Mouse (Mus musculus): ENCODE measurements around the gene Phf14. TPM values are rescaled to one million over a fixed set of nuclear protein-coding genes. Genes with fewer than 3 reads are reported as not detected.
"Not testable (repeated sequence)": the region's sequence is repeated elsewhere in the genome, so short reads cannot be mapped to it uniquely, and the experiment has no call there.

The Phf14 gene
- polyA plus RNA-seq, 1 experiment: 35.1 TPM

DNA sequence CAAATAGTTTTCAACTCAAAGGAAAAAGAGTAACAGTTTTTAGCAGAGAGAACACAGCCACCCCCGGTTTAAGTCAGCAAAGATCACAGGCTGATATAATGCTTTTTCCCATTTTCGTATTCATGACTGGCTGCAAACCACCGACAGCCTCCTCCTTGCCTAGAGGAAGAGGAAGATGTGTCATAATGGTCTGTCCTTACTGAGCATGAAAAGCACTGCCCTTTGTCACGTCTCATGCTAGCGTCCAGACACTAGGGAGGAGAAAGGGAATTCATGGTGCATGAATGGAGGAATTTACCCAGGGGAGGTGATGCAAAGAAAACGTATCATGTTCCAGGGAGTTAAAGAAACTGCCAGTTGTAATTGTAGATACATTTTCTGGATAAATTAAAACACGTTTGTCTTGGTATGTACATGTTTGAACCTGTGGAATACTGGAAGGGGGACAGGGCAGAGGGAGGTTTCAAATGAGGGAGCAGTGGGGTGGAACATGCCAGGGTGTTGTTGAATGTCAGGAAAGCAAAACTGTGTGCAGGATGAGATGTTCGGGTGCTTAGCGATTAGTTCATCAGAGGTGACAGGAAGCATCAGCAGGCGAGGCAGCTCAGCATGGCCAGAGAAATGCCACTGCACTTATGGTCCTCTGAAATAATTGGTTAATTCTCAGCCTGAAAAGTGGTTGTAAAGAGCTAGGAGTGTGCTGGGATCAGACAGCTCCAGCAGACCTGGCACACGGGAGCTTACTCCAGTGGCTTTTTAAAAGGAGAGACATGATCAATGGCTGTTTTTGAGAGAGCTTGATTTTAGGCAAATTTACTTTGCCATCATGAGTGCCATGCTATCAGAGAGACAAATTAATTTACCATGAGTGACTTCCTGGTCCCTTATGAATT, 209.6 kb downstream of the Phf14 start:
- TF ChIP-seq CTCF (IDR thresholded peaks at IDR 0.05; ENCODE audit: low read depth, low read length) (no peak), POLR2A (IDR thresholded peaks at IDR 0.05; ENCODE audit: borderline replicate concordance, low read depth, low read length) (no peak)
- H3K4me3 ChIP-seq (ENCODE audit: insufficient read depth, low read length): no peak overlapping the region
- no peaks in the 10 kb centered on the region for H3K4me1 ChIP-seq (ENCODE audit: control insufficient read depth, insufficient read depth, low read length)
- no peak overlapping the region for H3K27ac ChIP-seq (ENCODE audit: insufficient read depth, low read depth, low read length)

DNA sequence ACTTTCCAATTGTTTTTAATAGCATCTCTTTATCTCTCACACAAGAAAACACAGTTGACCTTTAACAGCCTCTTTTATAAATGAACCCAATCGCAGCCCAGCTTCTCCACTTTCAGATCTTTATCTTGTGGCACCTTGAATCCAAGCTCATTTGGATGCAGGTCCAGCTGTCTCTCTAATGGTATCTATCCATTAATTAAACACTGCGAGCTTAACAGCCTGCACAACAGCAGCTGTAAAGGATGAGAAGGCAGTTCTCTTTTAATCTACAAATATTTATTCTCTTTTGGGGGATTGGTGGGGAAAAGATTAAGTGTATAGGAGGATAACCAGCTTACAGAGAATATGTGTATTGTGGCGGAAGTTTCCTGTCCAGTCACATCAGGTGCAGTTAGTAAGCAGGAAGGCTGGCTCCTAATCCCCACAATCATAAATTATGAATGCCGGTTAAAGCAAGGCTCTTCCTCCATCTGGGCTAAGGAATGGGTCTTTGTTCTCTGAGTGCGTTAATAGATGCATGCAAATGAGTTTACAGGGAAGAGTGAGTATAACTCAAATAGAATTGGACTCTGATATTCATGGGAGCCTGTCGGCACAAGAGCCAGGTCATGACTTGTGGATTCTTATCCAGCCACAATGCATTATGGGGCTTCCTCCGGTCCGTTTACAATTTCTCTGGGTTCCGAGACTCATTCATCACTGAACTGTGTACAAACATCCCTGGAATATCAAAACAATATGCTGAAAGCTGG, 210.4 kb downstream of the Phf14 start:
- H3K4me1 ChIP-seq (ENCODE audit: control insufficient read depth, insufficient read depth, low read length): no peaks in the 10 kb centered on the region

DNA sequence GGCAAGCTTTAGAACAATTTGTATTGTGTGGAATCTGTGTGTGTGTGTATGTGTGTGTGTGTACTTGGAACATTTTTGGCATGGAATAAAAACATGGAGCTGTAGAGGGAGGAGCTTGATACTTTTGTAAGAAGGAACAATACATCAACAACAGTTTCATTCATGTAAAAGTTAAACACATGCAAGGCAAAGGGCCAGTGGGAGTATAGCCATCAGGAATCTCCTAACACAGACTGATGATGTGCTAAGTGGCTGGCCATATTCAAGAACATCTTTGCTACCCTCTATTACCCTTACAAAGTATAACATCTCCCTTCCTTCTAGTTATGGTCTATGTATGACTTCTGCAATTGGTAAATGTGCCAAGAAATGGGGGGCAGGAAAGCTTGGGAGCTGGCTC, 215.2 kb downstream of the Phf14 start:
- Histone ChIP-seq H3K27ac (ENCODE audit: insufficient read depth, low read depth, low read length) (no peak overlapping the region), H3K4me3 (ENCODE audit: insufficient read depth, low read length) (no peak overlapping the region), H3K4me1 (ENCODE audit: control insufficient read depth, insufficient read depth, low read length) (no peaks in the 10 kb centered on the region)
- no peak for TF ChIP-seq POLR2A (IDR thresholded peaks at IDR 0.05; ENCODE audit: borderline replicate concordance, low read depth, low read length)
- TF ChIP-seq CTCF (IDR thresholded peaks at IDR 0.05; ENCODE audit: low read depth, low read length): no peak

More for the DNA sequence above, 210.4 kb downstream of the Phf14 start:
- no peak overlapping the region for H3K4me3 ChIP-seq (ENCODE audit: insufficient read depth, low read length)
- no peak for TF ChIP-seq POLR2A (IDR thresholded peaks at IDR 0.05; ENCODE audit: borderline replicate concordance, low read depth, low read length)
- TF ChIP-seq CTCF (IDR thresholded peaks at IDR 0.05; ENCODE audit: low read depth, low read length): no peak
- no peak overlapping the region for H3K27ac ChIP-seq (ENCODE audit: insufficient read depth, low read depth, low read length)

DNA sequence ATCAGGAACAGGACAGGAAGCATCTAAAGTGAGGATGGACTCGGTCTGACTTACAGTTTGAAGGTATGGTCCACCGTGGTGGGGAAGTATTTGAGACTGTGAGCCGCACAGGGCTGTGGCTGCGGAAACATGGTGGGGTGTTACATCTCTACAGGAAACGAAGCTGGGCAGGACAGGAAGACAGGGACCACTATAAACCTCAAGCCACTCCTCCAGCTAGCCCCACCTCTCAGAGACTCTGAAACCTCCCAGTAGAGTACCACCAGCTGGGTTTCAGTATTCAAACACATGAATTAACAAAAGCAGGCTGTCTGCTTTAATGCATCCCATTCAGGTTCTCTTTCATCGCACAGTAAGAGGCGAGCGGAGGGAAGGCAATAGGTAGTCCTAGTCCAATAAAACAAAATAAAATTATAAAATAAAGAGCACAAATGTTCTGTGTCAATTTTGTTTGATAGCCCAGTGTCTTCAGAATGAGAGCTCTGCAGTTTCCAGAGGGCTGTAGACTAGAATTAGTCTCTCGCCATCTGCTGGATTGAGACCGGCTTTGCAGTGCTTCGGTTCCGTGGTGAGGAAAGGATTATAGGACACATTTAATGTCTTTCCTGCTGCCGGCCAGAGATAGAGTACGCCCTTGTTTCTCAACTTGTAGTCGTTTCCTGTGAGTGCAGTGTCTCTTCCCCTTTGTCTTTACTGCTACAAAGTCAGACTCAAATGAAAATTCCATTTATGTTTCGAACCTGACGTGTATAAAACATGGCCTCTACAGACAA, 217.6 kb downstream of the Phf14 start:
- TF ChIP-seq POLR2A (IDR thresholded peaks at IDR 0.05; ENCODE audit: borderline replicate concordance, low read depth, low read length): no peak
- no peak for TF ChIP-seq CTCF (IDR thresholded peaks at IDR 0.05; ENCODE audit: low read depth, low read length)
- no peak overlapping the region for H3K27ac ChIP-seq (ENCODE audit: insufficient read depth, low read depth, low read length)
- no peaks in the 10 kb centered on the region for H3K4me1 ChIP-seq (ENCODE audit: control insufficient read depth, insufficient read depth, low read length)
- H3K4me3 ChIP-seq (ENCODE audit: insufficient read depth, low read length): peak overlapping the region; percentile 15

DNA sequence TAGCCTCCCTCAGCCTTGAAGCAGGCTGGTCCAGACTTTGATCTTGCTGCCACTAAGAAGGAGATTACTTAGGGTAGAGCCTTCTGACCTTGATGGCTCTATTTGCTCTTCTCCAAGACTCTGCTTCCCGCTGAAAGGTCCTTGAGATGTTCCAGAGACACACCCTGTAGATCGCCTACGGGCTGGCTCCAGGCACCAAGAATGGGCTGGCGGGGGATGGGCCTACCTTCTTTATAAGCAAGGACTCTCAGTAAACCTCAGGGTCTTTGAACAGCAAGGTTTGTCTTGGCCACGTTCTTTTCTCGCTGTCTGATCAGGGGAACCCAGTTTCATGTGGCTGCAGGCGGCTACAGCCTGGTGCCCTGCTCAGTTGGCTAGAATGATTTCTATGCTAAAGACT, 219.0 kb downstream of the Phf14 start:
- H3K4me1 ChIP-seq (ENCODE audit: control insufficient read depth, insufficient read depth, low read length); H3K27ac ChIP-seq (ENCODE audit: insufficient read depth, low read depth, low read length); H3K4me3 ChIP-seq (ENCODE audit: insufficient read depth, low read length): not testable (repeated sequence)

DNA sequence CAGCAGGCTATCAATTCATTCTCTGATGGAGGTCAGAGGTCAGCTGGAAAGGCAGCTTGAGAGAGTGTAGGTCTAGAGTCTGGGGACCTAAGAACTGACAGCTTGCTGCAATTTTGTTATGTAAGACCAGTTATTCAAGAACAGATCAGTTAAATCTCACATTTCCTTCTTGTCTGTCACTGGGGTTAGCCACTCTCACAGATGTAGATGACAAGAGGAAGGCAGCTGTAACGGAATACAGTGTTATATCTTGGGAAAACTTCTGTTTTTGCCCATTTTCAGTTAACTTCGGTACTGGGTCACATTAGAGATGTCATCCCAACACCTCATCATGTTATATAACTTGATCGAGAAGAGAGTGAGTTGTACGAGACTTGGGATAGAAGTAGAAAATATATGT, 219.7 kb downstream of the Phf14 start:
- H3K27ac ChIP-seq (ENCODE audit: insufficient read depth, low read depth, low read length): no peak overlapping the region
- TF ChIP-seq POLR2A (IDR thresholded peaks at IDR 0.05; ENCODE audit: borderline replicate concordance, low read depth, low read length) (no peak), CTCF (IDR thresholded peaks at IDR 0.05; ENCODE audit: low read depth, low read length) (no peak)
- no peak overlapping the region for H3K4me3 ChIP-seq (ENCODE audit: insufficient read depth, low read length)
- H3K4me1 ChIP-seq (ENCODE audit: control insufficient read depth, insufficient read depth, low read length): no peaks in the 10 kb centered on the region

Other genes starting within 250 kb of the Phf14 start
- gene Ndufa4, start 312 bp upstream of the Phf14 start, polyA plus RNA-seq (2012; ENCODE audit: insufficient read depth, insufficient read length, missing spikeins): 363 and 408 TPM in 2 replicates

All from bone marrow macrophage, adult 2 months (primary cell).